Mouse (Mus musculus): ENCODE results near the gene Dclk3.

- no peak for TF ChIP-seq POLR2A (IDR thresholded peaks at IDR 0.05; ENCODE audit: control insufficient read depth, low read depth, low read length)
- no peak for TF ChIP-seq CTCF (IDR thresholded peaks at IDR 0.05; ENCODE audit: control insufficient read depth, insufficient read depth, insufficient replicate concordance, low read depth, low read length)
Observed at GRCm38 (mm10) chr9:111422567-111422966, 16.3 kb upstream of the Dclk3 start.
